Mouse (Mus musculus): ENCODE measurements at regions not wholly inside any gene's neighbourhood (a gene's known extent, or its start where the extent isn't known, plus 50 kb on each side); places are given as distances from the start of the nearest gene placed in this dataset.
"Not testable (repeated sequence)": the region's sequence is repeated elsewhere in the genome, so short reads cannot be mapped to it uniquely, and the experiment has no call there.

DNA sequence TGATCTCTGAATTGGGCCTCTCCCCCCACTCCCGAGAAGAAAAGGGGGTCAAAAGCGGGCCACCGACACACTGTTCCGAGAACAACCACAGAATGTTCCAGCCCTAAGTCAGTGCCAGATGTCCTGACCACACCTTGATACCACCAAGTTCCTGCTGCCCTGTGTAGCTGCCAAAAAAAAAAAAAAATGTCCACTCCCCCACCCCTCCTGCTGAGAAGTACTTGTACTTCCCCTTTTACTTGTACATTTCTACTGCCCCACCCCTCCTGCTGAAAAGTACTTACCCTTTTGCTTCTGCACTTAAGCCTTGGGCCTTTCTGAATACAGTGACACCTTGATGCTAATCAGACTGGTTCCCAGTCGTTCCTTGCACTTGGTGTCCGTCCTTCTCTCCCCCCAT, 299.7 kb upstream of the Lrrn1 start:
- WGBS = 73% methylated on average over 6 of the region's 6 CpGs
- not testable (repeated sequence) for H3K27me3 ChIP-seq; H3K4me3 ChIP-seq; H3K36me3 ChIP-seq; H3K27ac ChIP-seq; H3K9me3 ChIP-seq; H3K9ac ChIP-seq; ATAC-seq (ENCODE audit: insufficient number of reproducible peaks, insufficient read depth, low FRiP score, low TSS enrichment); H3K4me2 ChIP-seq (replicated peaks); H3K4me1 ChIP-seq

DNA sequence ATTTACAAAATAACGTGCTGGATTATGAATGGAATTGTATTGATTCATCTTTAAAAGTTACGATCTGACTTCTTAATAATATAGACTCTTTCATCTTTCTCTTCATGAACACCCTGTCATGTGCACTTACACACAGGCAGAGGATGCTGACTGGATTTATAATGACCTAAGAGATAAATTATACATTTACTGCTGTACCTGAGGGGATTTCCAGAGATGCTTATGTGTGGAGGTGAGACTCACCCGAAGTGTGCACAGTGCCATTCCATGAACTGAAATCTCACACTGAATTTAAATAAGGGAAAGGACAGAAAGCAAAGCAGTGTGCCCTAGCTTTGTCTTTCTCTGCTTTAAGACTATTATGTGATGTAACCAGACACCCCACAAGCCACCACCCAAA, 291.9 kb upstream of the Lrrn1 start:
- Histone ChIP-seq H3K27ac (no peak overlapping the region), H3K9ac (no peak overlapping the region), H3K4me3 (no peak overlapping the region), H3K4me2 (replicated peaks) (no peak overlapping the region), H3K27me3 (no peaks in the 10 kb centered on the region), H3K9me3 (no peaks in the 10 kb centered on the region), H3K4me1 (no peaks in the 10 kb centered on the region), H3K36me3 (no peaks in the 10 kb centered on the region)
- WGBS = 87% methylated on average over 3 of the region's 3 CpGs
- no peak for ATAC-seq (ENCODE audit: insufficient number of reproducible peaks, insufficient read depth, low FRiP score, low TSS enrichment)

DNA sequence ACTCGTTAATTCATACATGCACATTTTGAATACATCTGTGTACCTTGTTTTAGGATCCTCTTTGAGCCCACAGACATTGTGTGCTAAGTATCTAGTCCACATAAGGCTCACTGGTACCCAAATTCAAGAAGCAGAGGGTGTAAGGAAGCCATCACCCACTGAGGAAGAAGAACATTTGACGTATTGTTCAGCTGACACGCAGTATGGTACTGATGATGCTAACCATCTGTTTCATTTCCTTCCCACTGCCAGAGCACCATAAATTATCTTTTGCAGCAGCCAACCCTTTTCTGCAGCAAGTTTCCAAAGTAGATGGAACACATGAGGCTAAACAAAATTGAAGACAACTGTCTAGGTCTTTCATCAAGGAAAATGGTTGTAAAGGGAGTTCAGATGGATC, 285.6 kb upstream of the Lrrn1 start:
- ATAC-seq (ENCODE audit: insufficient number of reproducible peaks, insufficient read depth, low FRiP score, low TSS enrichment) = no peak
- no peaks in the 10 kb centered on the region for H3K36me3 ChIP-seq
- no peak overlapping the region for H3K9ac ChIP-seq
- H3K4me3 ChIP-seq = no peak overlapping the region
- no peaks in the 10 kb centered on the region for H3K4me1 ChIP-seq
- 86% methylated on average over 3 of the region's 3 CpGs for WGBS
- H3K27me3 ChIP-seq = no peaks in the 10 kb centered on the region
- no peak overlapping the region for H3K4me2 ChIP-seq (replicated peaks)
- no peak overlapping the region for H3K27ac ChIP-seq
- no peaks in the 10 kb centered on the region for H3K9me3 ChIP-seq

DNA sequence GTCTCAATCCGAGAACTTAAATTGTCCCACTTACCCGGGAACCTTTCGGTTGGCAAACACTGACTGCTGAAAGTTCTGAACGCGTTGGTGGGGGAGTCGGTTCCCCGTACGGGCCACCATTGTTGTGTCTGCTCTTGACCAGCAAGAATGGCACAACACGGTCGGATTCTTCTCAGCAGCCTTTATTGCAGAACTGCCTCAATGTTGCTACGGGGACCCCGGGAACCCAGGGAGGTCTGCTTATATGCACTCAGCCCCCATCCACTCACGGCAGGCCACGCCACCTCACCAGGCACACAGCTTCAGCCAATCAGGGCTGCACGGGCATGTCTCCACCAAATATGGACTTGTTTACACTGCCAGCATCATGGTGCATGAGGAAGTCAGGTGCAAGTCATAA, 249.2 kb upstream of the Lrrn1 start:
- Histone ChIP-seq H3K4me3 (no peak overlapping the region), H3K9ac (no peak overlapping the region), H3K4me1 (no peaks in the 10 kb centered on the region), H3K36me3 (no peaks in the 10 kb centered on the region), H3K27me3 (no peaks in the 10 kb centered on the region), H3K4me2 (replicated peaks) (no peak overlapping the region), H3K9me3 (no peaks in the 10 kb centered on the region), H3K27ac (no peak overlapping the region)
- ATAC-seq (ENCODE audit: insufficient number of reproducible peaks, insufficient read depth, low FRiP score, low TSS enrichment) = no peak
- WGBS = 91% methylated on average over 15 of the region's 15 CpGs

DNA sequence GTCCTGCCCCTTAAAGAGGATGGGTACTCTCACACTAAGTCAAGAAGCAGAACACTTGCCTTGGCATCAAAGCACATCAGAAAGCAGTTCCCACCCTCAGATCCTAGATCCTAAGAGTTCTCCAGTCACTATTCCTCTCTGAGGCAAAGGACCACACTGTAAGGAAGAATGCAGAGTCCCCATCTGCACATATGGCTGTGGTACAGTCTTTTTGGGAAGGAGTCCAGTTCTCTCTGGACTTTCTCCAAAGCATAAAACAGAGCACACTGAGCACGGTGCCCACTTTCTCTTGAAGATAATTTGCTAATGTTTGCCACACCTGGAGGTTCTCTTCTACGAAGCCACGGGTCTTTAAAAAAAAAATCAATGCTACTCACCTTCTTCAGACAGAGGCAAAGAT, 238.7 kb upstream of the Lrrn1 start:
- Histone ChIP-seq H3K9me3 (no peaks in the 10 kb centered on the region), H3K4me1 (no peaks in the 10 kb centered on the region), H3K27me3 (no peaks in the 10 kb centered on the region), H3K4me3 (no peak overlapping the region), H3K9ac (no peak overlapping the region), H3K27ac (no peak overlapping the region), H3K36me3 (no peaks in the 10 kb centered on the region), H3K4me2 (replicated peaks) (no peak overlapping the region)
- no peak for ATAC-seq (ENCODE audit: insufficient number of reproducible peaks, insufficient read depth, low FRiP score, low TSS enrichment)
- WGBS = 83% methylated on average over 3 of the region's 3 CpGs

DNA sequence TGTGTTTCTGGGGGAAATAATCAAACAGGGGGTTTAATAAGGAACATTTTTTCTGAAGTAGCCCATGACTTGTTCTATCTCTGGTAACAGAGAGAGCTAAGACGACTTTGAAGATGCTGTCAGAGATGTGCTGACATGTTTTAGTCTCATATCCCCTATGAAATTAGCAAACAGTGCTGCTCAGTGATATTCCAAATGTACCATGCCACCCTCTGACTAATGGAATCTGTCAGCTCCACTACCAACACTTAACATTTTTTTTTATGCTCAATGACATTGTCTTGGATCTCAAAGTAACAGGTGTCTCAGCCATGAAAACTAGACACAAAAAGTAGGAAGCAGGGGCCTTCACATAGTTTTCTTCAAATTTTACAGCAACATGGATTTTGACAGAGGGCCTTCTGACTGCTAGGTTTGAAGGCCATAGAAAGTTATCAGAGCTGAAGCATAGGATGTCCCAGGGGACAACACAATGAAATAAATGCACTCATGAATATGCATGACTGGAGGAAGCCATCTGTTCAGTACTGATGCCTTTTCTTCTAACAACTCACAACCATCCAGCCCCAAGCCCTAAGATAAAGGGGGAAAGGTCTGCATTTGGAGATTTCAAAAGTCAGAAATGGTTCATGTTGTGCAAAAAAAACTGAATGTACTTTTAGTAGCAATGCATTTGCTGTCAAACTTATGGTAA, 225.7 kb upstream of the Lrrn1 start:
- H3K9me3 ChIP-seq = no peaks in the 10 kb centered on the region
- 85% methylated on average over 1 of the region's 1 CpGs for WGBS
- H3K4me1 ChIP-seq = no peaks in the 10 kb centered on the region
- ATAC-seq (ENCODE audit: insufficient number of reproducible peaks, insufficient read depth, low FRiP score, low TSS enrichment) = no peak
- no peaks in the 10 kb centered on the region for H3K36me3 ChIP-seq
- H3K27ac ChIP-seq = no peak overlapping the region
- H3K27me3 ChIP-seq = no peaks in the 10 kb centered on the region
- H3K9ac ChIP-seq = no peak overlapping the region
- no peak overlapping the region for H3K4me2 ChIP-seq (replicated peaks)
- no peak overlapping the region for H3K4me3 ChIP-seq

DNA sequence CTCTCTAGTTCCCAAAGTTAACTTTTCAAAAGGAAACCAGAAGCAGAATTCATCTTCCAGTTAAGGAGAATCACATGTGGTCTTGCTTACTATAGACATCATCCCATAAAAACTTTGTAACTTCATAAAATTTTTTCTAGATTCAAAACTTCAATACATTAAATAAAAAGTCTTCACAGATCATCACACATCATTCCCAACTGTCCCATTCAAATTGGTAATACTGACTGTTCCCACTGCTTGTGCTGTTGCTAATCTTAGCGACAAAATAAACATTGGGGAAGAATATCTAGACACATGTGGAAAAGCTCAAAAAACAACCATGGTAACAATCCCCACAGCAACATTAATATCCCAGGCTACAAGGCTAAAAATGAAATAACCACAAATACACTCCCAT, 210.0 kb upstream of the Lrrn1 start:
- 80% methylated on average over 1 of the region's 1 CpGs for WGBS
- Histone ChIP-seq H3K27me3 (no peaks in the 10 kb centered on the region), H3K4me3 (no peak overlapping the region), H3K9me3 (no peaks in the 10 kb centered on the region), H3K36me3 (no peaks in the 10 kb centered on the region), H3K27ac (no peak overlapping the region), H3K4me1 (no peaks in the 10 kb centered on the region), H3K9ac (no peak overlapping the region), H3K4me2 (replicated peaks) (no peak overlapping the region)
- ATAC-seq (ENCODE audit: insufficient number of reproducible peaks, insufficient read depth, low FRiP score, low TSS enrichment) = no peak

DNA sequence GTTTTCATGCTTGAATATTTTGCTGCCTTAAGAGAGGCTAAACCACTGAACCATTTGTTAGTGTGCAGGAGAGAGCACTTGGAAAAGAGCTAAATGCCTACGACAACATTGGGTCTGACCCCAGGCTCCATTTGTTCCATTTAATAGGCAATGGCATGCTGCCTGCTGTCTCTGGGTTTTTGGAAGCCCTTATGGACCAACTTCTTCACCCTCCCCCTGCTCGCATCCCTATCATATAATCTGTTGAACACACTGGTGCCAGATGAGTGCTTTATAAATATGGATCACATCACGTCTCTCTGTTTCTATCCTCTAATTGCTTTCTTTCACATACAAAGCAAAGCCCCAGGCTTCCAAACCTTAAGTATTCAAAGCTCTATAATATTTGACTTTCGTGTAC, 179.1 kb upstream of the Lrrn1 start:
- H3K9ac ChIP-seq = no peak overlapping the region
- H3K27me3 ChIP-seq = no peaks in the 10 kb centered on the region
- WGBS = 71% methylated on average over 4 of the region's 4 CpGs
- ATAC-seq (ENCODE audit: insufficient number of reproducible peaks, insufficient read depth, low FRiP score, low TSS enrichment) = no peak
- H3K4me2 ChIP-seq (replicated peaks) = no peak overlapping the region
- H3K9me3 ChIP-seq = no peaks in the 10 kb centered on the region
- H3K36me3 ChIP-seq = no peaks in the 10 kb centered on the region
- H3K4me3 ChIP-seq = no peak overlapping the region
- H3K27ac ChIP-seq = no peak overlapping the region
- no peaks in the 10 kb centered on the region for H3K4me1 ChIP-seq

DNA sequence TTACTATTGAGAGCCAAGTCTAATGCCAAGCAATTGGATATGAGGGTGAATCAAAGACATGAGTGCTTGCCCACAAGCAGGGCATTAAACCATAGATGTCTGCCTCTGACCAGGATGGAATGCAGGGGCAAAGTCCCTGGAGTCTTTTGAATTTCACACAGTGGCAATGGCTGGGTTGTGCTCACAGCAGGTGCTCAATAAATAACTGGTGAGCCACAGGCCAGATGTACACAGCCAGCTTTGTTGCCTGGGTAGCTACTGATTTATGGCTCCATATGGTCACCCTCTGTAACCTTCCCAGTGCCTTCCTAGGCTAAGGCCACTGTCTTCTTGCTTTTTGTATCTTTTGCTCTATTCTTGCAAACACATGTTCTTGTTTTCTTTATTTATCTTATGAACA, 154.3 kb upstream of the Lrrn1 start:
- Histone ChIP-seq H3K27me3 (no peaks in the 10 kb centered on the region), H3K27ac (no peak overlapping the region), H3K9ac (no peak overlapping the region), H3K4me1 (no peaks in the 10 kb centered on the region), H3K4me3 (no peak overlapping the region), H3K36me3 (no peaks in the 10 kb centered on the region), H3K9me3 (no peaks in the 10 kb centered on the region), H3K4me2 (replicated peaks) (no peak overlapping the region)
- ATAC-seq (ENCODE audit: insufficient number of reproducible peaks, insufficient read depth, low FRiP score, low TSS enrichment) = no peak

DNA sequence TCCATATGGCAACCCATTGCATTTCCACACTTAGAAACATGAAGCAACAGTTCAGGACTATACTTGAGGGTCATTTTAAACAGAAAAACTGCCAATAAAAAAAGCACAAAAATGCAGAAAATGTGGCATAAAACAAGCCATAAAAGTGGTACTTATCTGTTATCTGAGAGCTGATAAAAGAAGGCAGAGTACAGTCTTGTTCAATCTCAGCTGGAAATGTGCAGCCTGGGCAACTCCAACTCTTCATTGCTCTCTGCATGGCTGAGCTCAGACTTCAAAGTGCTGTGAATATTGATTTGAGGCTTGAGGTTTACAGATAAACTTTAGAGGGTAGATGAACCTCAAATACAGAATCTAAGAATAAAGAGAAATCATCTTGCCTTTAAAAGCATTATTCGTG, 151.1 kb upstream of the Lrrn1 start:
- 88% methylated on average over 1 of the region's 1 CpGs for WGBS
- Histone ChIP-seq H3K27ac (no peak overlapping the region), H3K4me2 (replicated peaks) (no peak overlapping the region), H3K4me3 (no peak overlapping the region), H3K27me3 (no peaks in the 10 kb centered on the region), H3K4me1 (no peaks in the 10 kb centered on the region), H3K36me3 (no peaks in the 10 kb centered on the region), H3K9ac (no peak overlapping the region), H3K9me3 (no peaks in the 10 kb centered on the region)
- no peak for ATAC-seq (ENCODE audit: insufficient number of reproducible peaks, insufficient read depth, low FRiP score, low TSS enrichment)

DNA sequence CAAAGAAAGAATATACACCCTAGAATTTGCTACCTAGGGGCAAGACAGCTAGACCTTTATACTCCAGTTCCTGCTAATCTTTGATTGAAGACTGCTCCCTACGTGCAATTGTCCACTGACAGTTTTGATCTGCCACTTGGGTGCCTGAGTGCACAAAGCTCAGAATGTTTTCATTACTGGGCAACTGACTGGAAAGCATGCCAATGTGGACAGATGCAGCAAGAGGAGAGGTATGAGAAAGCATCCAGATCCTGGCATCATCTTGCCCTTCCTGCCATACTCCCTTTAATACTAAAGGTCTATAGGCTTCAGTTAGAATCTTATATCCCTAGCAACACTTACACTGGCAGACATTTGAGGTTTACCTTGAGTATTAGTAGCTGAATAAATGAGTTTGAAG, 148.9 kb upstream of the Lrrn1 start:
- Histone ChIP-seq H3K27me3 (no peaks in the 10 kb centered on the region), H3K4me1 (no peaks in the 10 kb centered on the region), H3K4me3 (no peak overlapping the region), H3K9me3 (no peaks in the 10 kb centered on the region), H3K9ac (no peak overlapping the region), H3K36me3 (no peaks in the 10 kb centered on the region), H3K4me2 (replicated peaks) (no peak overlapping the region), H3K27ac (no peak overlapping the region)
- no peak for ATAC-seq (ENCODE audit: insufficient number of reproducible peaks, insufficient read depth, low FRiP score, low TSS enrichment)
- 64% methylated on average over 1 of the region's 1 CpGs for WGBS

DNA sequence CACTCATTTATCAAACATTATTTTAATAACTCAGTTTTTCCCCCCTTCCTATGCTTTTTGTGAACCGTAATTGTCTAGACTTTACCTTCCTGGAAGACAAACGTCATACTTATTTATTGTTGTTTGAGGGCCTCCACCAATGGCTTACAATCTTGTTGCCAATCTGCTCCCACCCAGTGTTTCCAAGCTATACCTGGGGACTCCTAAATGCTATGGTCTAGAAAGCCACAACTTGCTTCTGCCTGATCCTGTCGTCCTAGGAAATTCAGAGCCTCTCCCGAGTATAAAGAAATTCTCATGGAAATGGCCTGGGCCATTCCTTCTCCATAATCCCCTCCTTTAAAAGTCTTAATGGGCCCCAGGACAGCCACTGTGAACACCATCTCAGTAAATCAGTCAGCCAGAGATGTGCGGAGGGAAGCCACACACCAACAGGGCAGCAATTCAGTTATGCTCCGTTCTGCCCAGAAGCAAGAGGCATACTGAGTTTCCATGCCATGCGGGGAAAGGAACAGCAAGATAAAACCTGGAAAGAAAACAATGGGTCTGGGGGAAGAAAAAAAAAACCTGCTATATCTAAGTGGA, 143.4 kb upstream of the Lrrn1 start:
- Histone ChIP-seq H3K4me3 (no peak overlapping the region), H3K4me1 (no peaks in the 10 kb centered on the region), H3K9me3 (no peaks in the 10 kb centered on the region), H3K27me3 (no peaks in the 10 kb centered on the region), H3K4me2 (replicated peaks) (no peak overlapping the region), H3K27ac (no peak overlapping the region), H3K9ac (no peak overlapping the region), H3K36me3 (no peaks in the 10 kb centered on the region)
- no peak for ATAC-seq (ENCODE audit: insufficient number of reproducible peaks, insufficient read depth, low FRiP score, low TSS enrichment)
- 62% methylated on average over 7 of the region's 7 CpGs for WGBS

DNA sequence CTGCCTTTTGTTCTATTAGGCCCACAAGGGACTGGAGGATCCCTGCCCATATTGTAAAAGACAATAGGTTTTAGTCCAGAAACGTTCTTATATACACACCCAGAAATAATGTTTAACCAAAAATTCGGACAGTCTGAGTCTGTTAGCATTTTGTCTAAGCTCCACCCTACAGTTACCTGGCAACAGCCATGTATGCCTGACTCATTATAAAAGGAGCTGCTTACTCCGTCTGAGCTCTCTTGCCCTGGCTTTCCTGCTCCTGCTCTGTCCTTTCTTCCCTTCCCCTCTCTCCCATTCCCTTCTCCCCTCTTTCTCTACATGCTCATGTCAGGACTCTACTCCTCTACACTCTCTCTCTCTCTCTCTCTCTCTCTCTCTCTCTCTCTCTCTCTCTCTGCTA, 139.7 kb upstream of the Lrrn1 start:
- Histone ChIP-seq H3K4me3 (no peak overlapping the region), H3K9me3 (no peaks in the 10 kb centered on the region), H3K4me1 (no peaks in the 10 kb centered on the region), H3K4me2 (replicated peaks) (no peak overlapping the region), H3K36me3 (no peaks in the 10 kb centered on the region), H3K9ac (no peak overlapping the region), H3K27ac (no peak overlapping the region), H3K27me3 (no peaks in the 10 kb centered on the region)
- ATAC-seq (ENCODE audit: insufficient number of reproducible peaks, insufficient read depth, low FRiP score, low TSS enrichment) = no peak
- WGBS = 65% methylated on average over 3 of the region's 3 CpGs

Measured in embryonic facial prominence, embryonic 12.5 days (tissue).